Comparison of ENCODE assay signal across 8 mouse cellular contexts in the genomic region with DNA sequence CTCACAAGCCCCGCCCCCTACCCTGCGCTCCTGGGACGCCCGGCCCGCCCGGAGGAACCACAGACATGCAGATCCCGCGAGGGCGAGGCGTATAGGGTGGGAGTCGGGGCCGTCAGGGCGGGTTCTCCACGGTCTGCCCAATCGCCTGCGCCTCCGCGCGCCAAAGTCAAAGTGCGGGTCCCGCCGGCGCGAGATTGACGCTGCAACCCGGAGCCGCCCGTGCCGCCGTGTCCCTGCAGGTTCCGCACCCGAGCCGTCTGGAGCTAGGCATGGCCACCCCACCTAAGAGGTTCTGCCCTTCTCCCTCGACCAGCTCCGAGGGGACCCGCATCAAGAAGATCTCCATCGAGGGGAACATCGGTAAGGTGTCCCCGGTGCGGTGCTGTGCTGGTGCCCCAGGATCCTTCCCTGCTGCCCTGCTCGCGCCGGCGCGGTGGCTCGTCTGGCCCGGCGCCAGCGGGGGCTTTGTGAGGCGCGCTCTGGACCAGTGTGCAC. TPM values are rescaled to one million over a fixed set of nuclear protein-coding genes. Genes with fewer than 3 reads are reported as not detected.
DNase-seq lines count a peak whose midpoint lies in the region; ATAC-seq lines count a peak whose summit lies in the region.

A gene (plus strand): TSS at position 10 of the 495 bp plus-strand sequence.

- H3K27me3 ChIP-seq in embryonic facial prominence, embryonic 14.5 days (replicated peaks; ENCODE audit: control insufficient read depth, insufficient read depth, low read length): no peaks in the 10 kb centered on the region
- H3K27me3 ChIP-seq in heart, embryonic 10.5 days (ENCODE audit: insufficient read depth, poor library complexity, severe bottlenecking): no peaks in the 10 kb centered on the region
- no peaks in the 10 kb centered on the region for H3K27me3 ChIP-seq in kidney, embryonic 14.5 days (ENCODE audit: control insufficient read depth, insufficient read depth, low read length)

- H3K9me3 ChIP-seq in embryonic facial prominence, embryonic 14.5 days (ENCODE audit: control insufficient read depth, low read length): no peaks in the 10 kb centered on the region
- H3K9me3 ChIP-seq in heart, embryonic 10.5 days: no peaks in the 10 kb centered on the region
- H3K9me3 ChIP-seq in kidney, embryonic 14.5 days (ENCODE audit: control insufficient read depth, low read length): no peaks in the 10 kb centered on the region

- H3K4me3 ChIP-seq in embryonic facial prominence, embryonic 14.5 days (ENCODE audit: low read depth, low read length): peak within 1 kb of the TSS; percentile 81
- H3K4me3 ChIP-seq in heart, embryonic 10.5 days: peak within 1 kb of the TSS; percentile 77
- H3K4me3 ChIP-seq in kidney, embryonic 14.5 days (ENCODE audit: low read length): peak within 1 kb of the TSS; percentile 80

- ATAC-seq in embryonic facial prominence, embryonic 14.5 days (ENCODE audit: low read depth): peak; percentile 100
- peak; percentile 100 for ATAC-seq in kidney, embryonic 14.5 days (ENCODE audit: low FRiP score, low TSS enrichment)

- peak within 1 kb of the TSS; percentile 89 for H3K27ac ChIP-seq in embryonic facial prominence, embryonic 14.5 days (replicated peaks; ENCODE audit: low read depth, low read length)
- H3K27ac ChIP-seq in heart, embryonic 10.5 days: peak within 1 kb of the TSS; percentile 94
- H3K27ac ChIP-seq in kidney, embryonic 14.5 days (ENCODE audit: low read depth, low read length): peak within 1 kb of the TSS; percentile 53

- 0% methylated on average over 1 of the region's 51 CpGs for WGBS in embryonic facial prominence, embryonic 14.5 days
- under 1% methylated on average over 51 of the region's 51 CpGs for WGBS in heart, embryonic 10.5 days
- WGBS in kidney, embryonic 14.5 days: under 1% methylated on average over 50 of the region's 51 CpGs

- peak within 1 kb of the TSS; percentile 71 for H3K4me2 ChIP-seq in embryonic facial prominence, embryonic 14.5 days (ENCODE audit: low read depth, low read length)
- H3K4me2 ChIP-seq in kidney, embryonic 14.5 days (replicated peaks; ENCODE audit: low read depth, low read length): peak within 1 kb of the TSS; percentile 60

- no peaks in the 10 kb centered on the region for H3K4me1 ChIP-seq in embryonic facial prominence, embryonic 14.5 days (ENCODE audit: control insufficient read depth, insufficient read depth, low read length)
- peaks cover 14% of the 10 kb centered on the region; the same call in 1 of the 2 replicates for H3K4me1 ChIP-seq in heart, embryonic 10.5 days
- H3K4me1 ChIP-seq in kidney, embryonic 14.5 days (ENCODE audit: control insufficient read depth, insufficient read depth, low read length): peaks cover 16% of the 10 kb centered on the region

- peaks cover 8% of the 10 kb centered on the region for H3K36me3 ChIP-seq in embryonic facial prominence, embryonic 14.5 days (ENCODE audit: control insufficient read depth, insufficient read depth, low read length)
- H3K36me3 ChIP-seq in heart, embryonic 10.5 days: peaks cover 12% of the 10 kb centered on the region
- H3K36me3 ChIP-seq in kidney, embryonic 14.5 days (ENCODE audit: control insufficient read depth, insufficient read depth, low read length): peaks cover 6% of the 10 kb centered on the region; the same call in 1 of the 2 replicates

- DNase-seq in 3134 (ENCODE audit: extremely low read depth, insufficient read length, low spot score): peak; percentile 97
- peak; percentile 99 for DNase-seq in adrenal gland, postnatal 10 days
- DNase-seq in embryonic facial prominence, embryonic 14.5 days (ENCODE audit: low spot score): peak; percentile 99
- peak; percentile 100 for DNase-seq in heart, embryonic 10.5 days (ENCODE audit: low spot score)
- peak; percentile 100 for DNase-seq in liver
- DNase-seq in monocyte, adult 2 months (ENCODE audit: low read depth in 1 of 2, low spot score in 2 of 2): peak; percentile 96 to 99
- DNase-seq in spleen, postnatal 14 days (ENCODE audit: low spot score in 2 of 2): peak; percentile 98 to 99

- peak within 1 kb of the TSS; percentile 85 for H3K9ac ChIP-seq in embryonic facial prominence, embryonic 14.5 days (ENCODE audit: low read depth, low read length)
- peak within 1 kb of the TSS; percentile 83 for H3K9ac ChIP-seq in kidney, embryonic 14.5 days (ENCODE audit: low read depth, low read length)

RNA-seq across cellular contexts. Expression of the gene that starts here (rescaled TPM):
- 1 to 10 TPM; 8.0 to 9.6 TPM for total RNA-seq in adrenal gland, postnatal 10 days (2021)
- 36.9 and 41.6 TPM in 2 replicates for polyA plus RNA-seq in embryonic facial prominence, embryonic 14.5 days (2014; fragmentation: Nextera tagmentation; extraction: Ambion mirVana)
- polyA plus RNA-seq in heart, embryonic 10.5 days (2016; fragmentation: Nextera tagmentation; extraction: Ambion mirVana): 52.1 and 56.5 TPM in 2 replicates
- 36.3 and 58.9 TPM in 2 replicates for polyA plus RNA-seq in kidney, embryonic 14.5 days (2014; fragmentation: Nextera tagmentation; extraction: Ambion mirVana)

Comparison
In these comparisons a context has a peak if more than half of its experiments do, and no peak if none do; other contexts are left out.
1. Peak in every context shown above with its lines: DNase-seq, ATAC-seq, H3K4me3 ChIP-seq and H3K27ac ChIP-seq.